ENCODE assay signal across 11 mouse cellular contexts in the genomic region with DNA sequence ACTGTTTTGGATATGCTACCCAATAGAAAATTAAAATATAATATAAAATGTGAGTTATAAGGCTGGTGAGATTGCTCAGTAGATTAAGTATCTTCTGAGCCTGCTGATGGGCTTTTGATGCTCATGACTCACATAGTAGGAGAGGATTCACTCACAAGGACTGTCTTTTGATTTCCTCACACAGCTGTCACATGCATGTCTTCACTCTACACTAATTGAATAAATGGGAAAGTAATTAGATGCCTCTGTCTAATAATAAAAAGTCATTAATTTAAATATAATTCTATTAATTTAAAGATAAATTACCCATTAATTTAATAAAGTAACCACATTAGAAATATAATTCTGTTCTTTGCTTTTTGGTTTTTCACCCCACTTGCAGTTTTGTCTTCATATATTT.
"Had no signal": no experiment of that assay in that cellular context is flagged by ENCODE, and none has a peak within 500 bp of the region (broad histone marks: within the 10 kb centered on the region; RNA-seq: fewer than 3 reads in every experiment).

No protein-coding gene starts in this region.

- DNase-seq: left cerebral cortex, postnatal 4 days; liver; liver, embryonic 13.5 days; liver, postnatal 0 days; lung, adult 18-20 months; lung, adult 2 months; lung, embryonic 14.5 days; lung, postnatal 10 days; lung, postnatal 14 days; lung, postnatal 36 days; lung, postnatal 4 days had no signal
